Mouse (Mus musculus) left cerebral cortex, adult 2 months (tissue): Measurements from ENCODE around the gene Erbb3. TPM values are rescaled to one million over a fixed set of nuclear protein-coding genes. Genes with fewer than 3 reads are reported as not detected.
"Not testable (repeated sequence)": the region's sequence is repeated elsewhere in the genome, so short reads cannot be mapped to it uniquely, and the experiment has no call there.

Experiments
- DNase-seq, 2 experiments: peaks; one replicate each; pipeline ENCODE4 v3.0.0; 2021 to 2022; ENCODE audit warnings: low spot score in 2 of 2, mixed read lengths in 1 of 2; ENCODE audit errors: extremely low spot score in 1 of 2
- H3K27ac ChIP-seq: fragments of 200-600 bp; 2 replicates; pipeline ENCODE4 v1.8.1; 2022
- H3K4me3 ChIP-seq: fragments of 200-600 bp; 2 replicates; pipeline ENCODE4 v1.8.1; 2022
- CTCF ChIP-seq: fragments of 200-600 bp; IDR thresholded peaks from 2 replicates; pipeline ENCODE4 v1.8.1; 2022; ENCODE audit warnings: antibody characterized with exemption, mild to moderate bottlenecking, moderate library complexity
- intact Hi-C: fragments of 180-260 bp; cut with DNase I; formaldehyde crosslinking; loops from one replicate; pipeline ENCODE4 v1.15.1; 2025
- total RNA-seq, 2 experiments: library from RNA; stranded (reverse); gene quantifications; 2 replicates each; pipeline ENCODE4 v1.2.3; 2021

Gene Erbb3
- total RNA-seq, 2 experiments from 2014 or later = 5.0 to 5.4 TPM

DNA sequence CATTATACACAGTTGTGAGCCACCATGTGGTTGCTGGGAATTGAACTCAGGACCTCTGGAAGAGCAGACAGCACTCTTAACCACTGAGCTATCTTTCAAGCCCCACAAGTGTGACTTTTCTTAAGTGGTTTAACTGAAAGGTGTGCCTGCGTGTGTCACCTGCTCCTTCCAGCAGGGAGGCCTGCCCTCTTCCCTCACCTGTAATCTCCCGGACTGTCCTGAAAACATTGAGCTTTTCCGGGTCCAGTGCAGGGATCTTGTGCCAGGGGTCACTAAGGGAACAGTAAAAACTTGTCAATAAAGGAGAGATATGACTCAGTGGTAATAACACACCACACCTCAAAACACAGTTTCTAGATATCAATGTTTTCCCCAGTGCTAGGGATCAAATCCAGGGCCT, 10.2 kb downstream of the Erbb3 start:
- no peak for TF ChIP-seq CTCF
- H3K27ac ChIP-seq = no peak overlapping the region
- intact Hi-C loops = no loop called here
- no peak overlapping the region for H3K4me3 ChIP-seq
- DNase-seq = no peak

DNA sequence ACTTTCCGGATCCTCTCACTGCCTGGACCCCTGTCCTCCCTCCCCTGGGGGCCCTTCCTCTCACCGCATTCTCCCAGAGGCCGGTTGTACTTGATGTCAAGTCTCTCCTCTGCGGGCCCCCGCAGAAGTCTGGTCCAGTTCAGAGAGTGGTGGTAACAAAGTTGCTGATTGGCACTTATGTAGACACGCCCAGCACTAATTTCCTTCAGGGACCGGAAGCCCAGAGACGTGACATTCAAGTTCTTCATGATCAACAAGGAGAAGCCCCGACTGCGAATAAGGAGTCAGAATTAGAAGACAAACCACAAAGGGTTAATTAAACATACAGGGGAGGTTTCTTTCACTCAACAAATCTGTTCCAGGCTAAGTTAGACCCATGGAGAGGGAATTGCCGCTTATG, 11.1 kb downstream of the Erbb3 start:
- no peak overlapping the region for H3K27ac ChIP-seq
- intact Hi-C loops = no loop called here
- no peak for DNase-seq
- no peak for TF ChIP-seq CTCF
- no peak overlapping the region for H3K4me3 ChIP-seq

DNA sequence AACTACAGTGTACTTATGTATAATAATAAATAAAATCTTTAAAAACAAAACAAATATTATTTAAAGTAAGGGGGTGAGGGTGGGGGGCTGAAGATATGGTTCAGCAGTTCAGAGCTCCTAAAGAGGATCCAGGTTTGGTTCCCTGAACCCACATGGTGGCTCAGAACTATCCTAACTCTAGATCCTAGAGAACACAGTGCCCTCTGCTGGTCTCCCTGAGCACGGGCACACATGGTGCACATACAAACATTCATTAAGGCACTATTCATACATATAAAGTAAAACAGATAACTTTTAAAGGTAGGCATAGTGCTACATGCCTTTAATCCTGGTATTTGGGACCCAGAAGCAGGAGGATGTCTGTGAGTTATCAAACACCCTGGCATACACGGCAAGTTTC, 14.4 kb downstream of the Erbb3 start:
- DNase-seq = no peak
- TF ChIP-seq CTCF = peak; percentile 12; the same call in 1 of the 2 replicates
- intact Hi-C loops = no loop called here
- H3K4me3 ChIP-seq = no peak overlapping the region
- H3K27ac ChIP-seq = no peak overlapping the region

DNA sequence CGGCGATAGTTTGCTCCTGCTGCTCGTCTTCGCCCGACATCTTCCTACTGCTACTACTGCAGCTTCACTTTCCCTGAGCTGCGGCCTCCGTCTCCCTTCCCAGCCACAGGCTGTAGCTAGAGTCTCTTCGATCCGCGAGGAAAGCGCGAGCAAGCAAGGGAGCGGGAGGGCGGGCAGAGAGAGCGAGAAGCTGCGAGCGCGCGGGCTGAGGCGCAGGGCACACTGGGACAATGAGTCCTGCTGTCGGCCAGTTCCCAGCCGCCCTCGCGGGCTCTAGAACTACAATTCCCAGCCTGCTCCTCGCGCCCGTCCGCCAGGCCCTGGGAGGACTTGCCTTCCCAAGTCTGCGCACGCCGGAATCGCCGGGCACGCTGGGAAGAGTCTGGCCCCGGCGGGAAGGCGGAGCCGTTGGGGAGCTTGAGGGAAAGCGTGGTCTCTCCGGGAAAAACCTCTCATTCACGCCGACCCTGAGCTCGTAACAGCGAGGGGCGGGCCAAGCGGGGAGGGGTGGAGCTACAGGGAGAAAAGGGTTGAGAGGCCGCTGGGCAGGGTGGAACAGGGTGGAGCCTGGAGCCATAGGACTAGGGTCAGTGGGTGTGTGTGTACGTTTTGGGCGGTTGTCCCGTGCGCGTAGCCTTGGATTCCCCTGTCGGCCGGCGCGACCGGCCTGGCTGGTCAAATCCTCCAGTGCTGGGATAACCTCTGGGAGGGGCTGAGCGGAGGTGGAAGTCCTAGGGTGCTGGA, 23.5 kb downstream of the Erbb3 start, which contains the start of gene Pa2g4:
Gene Pa2g4 (minus strand): TSS at position 200 of the 744 bp plus-strand sequence.
- no peak; the same call in none of the 2 replicates for TF ChIP-seq CTCF
- DNase-seq = peak; percentile 99
- intact Hi-C loops = loop anchor here (1.0 to 5.0 kb wide), 5 partner anchors 15 to 106 kb away; partner anchors contain the start of genes Rps26 and Suox
- Histone ChIP-seq H3K27ac (peak within 1 kb of the TSS; percentile 82), H3K4me3 (peak within 1 kb of the TSS; percentile 71)

DNA sequence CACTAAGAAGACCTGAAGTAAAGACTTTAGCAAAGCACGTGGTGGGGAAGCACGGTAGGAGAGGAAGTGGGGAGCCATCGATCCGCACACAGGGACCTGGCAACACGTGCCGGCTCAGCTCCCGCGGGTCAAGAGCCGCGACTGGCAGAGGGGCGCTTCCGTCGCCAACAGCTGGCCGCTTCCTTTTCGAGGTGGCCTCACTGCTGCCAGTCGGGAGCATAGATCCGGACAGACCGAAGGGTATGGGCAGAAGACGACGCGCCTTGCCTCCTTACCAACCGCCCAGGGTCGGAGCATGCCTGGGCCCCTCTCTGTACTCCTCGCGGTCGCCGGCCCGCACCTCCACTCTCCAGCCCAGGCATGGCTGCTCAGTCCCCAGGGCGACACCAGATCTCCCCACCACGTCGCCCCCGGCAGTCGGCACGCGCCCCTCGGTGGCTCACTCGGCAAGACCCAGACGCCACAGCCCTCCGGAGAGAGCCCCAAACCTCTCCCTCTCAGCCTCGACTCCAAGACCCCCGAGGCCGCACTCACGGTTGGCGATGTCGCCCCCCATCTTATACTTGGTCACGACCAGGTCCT, 24.2 kb downstream of the Erbb3 start:
- peak overlapping the region; percentile 81 for H3K27ac ChIP-seq
- DNase-seq = no peak
- H3K4me3 ChIP-seq = peak overlapping the region; percentile 71
- intact Hi-C loops = loop anchor here (2.0 to 5.0 kb wide), 3 partner anchors 14 to 107 kb away; partner anchors contain the start of gene Suox
- no peak for TF ChIP-seq CTCF

DNA sequence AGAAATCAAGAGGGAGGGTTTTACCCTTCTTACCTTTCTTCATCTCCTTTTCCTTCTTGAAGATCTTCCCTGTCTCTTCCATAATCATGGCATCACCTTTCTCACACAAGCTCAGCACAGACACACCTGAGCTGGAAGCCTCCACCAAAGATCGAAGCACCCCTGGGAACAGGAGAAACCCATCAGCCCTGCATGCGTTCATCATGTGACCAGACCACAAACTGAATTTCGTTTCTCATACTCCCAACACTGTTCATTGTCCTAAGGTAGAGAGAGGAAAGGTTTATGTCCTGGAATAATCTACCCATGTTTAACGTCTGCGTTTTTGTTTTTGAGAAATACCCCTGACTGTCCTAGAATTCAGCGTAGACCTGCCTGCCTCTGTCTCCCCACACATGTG, 25.9 kb downstream of the Erbb3 start:
- intact Hi-C loops = no loop called here
- no peak for DNase-seq
- Histone ChIP-seq H3K4me3 (no peak overlapping the region), H3K27ac (no peak overlapping the region)
- no peak for TF ChIP-seq CTCF

DNA sequence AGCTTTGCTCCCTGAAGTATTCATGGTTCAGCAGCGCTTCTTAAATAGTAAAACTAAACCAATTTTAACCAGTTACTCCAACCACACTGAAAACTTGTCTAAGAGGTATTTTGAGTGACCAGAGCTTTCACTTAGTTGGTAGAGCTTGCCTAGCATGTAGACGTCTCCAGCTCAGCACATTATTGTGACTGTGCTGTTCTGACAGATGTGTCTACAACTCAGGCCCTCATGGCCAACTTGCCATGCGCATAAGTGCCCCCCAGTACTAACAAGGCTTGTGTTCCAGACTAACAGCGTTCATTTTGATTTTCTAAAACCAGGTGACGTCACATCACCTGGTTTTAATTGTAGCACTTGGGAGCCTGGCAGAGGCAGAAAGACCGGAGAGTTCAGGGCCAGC, 32.5 kb downstream of the Erbb3 start:
- Histone ChIP-seq H3K4me3 (no peak overlapping the region), H3K27ac (no peak overlapping the region)
- TF ChIP-seq CTCF = no peak
- no peak for DNase-seq
- intact Hi-C loops = no loop called here

DNA sequence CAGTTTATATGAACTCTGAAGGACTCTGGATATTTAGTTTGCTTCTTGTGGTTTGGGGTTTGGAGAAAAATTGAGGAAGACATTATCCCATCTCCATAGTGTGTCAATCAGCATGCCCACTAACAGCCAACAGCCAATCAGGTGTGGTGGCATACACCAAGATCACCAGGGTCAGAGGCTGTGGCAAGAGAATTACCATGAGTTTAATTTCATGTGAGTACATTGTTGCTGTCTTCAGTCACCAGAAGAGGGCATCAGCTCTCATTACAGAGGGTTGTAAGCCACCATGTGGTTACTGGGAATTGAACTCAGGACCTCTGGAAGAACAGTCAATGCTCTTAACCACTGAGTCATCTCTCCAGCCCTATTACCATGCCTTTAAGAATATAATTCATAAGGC, 33.2 kb downstream of the Erbb3 start:
- H3K27ac ChIP-seq = no peak overlapping the region
- peak; percentile 41 for TF ChIP-seq CTCF
- intact Hi-C loops = no loop called here

DNA sequence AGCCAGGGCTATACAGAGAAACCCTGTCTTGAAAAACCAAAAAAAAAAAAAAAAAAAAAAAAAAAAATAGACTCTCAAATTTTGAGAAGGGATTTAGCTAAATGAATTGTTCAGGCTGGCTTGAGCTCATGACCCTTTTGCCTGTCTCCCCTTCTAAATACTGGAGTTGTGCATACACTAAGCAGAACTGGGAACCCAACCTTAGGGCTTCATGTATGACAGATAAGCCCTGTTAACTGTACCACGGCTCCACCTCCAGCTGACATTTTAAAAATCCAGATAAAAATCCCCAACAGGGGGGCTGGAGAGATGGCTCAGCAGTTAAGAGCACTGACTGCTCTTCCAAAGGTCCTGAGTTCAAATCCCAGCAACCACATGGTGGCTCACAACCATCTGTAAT, 33.9 kb downstream of the Erbb3 start:
- DNase-seq, intact Hi-C loops, H3K4me3 ChIP-seq, H3K27ac ChIP-seq: not testable (repeated sequence)

More for the DNA sequence above, 33.2 kb downstream of the Erbb3 start:
- DNase-seq = no peak
- no peak overlapping the region for H3K4me3 ChIP-seq

DNA sequence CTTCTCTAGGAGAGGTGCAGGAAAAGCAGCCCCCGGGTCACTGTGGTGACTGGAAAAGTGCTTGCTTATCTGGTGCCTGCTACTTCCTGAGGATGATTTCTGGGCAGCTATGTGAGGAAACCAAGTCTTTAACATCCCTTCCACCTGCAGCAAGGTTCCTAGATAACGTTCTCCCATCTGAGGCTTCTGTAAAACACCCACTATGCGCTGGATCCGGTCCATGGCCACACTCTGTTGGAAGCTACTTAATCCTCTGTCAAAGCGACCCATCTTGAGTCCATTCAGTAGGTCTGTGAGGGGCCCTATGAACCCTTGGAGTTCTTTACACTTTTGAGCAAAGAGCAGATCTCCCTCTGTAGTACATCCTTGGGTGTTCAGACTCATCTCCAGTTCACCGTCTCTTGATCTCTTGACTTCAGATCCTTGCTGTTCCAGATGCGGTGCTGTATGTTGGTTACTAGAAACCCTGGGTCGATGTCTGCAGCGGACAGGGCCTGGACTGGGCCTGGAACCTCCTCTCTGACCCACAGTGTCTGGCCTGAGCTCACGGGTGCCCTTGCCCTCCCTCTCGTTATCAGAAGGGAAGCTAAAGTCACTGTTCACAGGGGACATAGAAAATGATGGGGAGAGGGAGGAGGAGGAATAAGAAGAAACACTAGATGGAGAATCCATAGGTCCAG, 39.2 kb downstream of the Erbb3 start:
- not testable (repeated sequence) for DNase-seq
- intact Hi-C loops = loop anchor here (2.0 kb wide), 2 partner anchors 15 to 123 kb away; partner anchors contain the start of gene Pa2g4

DNA sequence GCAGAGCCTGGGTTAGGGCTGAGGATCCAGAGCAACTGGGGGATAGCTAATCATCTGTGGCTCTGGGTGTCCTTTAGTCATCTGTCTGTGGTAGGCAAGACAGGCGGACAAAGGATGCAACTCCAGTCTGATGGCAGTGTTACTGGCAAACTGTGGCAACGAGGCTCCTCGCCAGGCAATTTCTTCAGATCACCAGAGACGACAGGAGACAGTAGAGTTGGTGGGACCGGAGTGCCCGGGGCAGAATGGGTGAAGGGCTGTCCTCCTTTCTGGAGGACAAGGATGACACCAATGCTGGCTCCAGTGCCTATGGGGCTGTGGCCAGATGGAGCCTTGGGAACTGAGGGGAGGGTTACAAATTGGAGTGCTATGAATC, 39.8 kb downstream of the Erbb3 start:
- not testable (repeated sequence) for H3K4me3 ChIP-seq, H3K27ac ChIP-seq
- intact Hi-C loops = loop anchor here (1.0 to 2.0 kb wide), 3 partner anchors 15 to 123 kb away; partner anchors contain the start of genes Pa2g4 and Rps26
- DNase-seq = peak in 1 of 2 experiments; percentile 12

More for the DNA sequence above, 39.2 kb downstream of the Erbb3 start:
- H3K27ac ChIP-seq, H3K4me3 ChIP-seq: not testable (repeated sequence)
